Mouse (Mus musculus) cerebellum, adult 8-10 months (tissue): ENCODE measurements at regions not wholly inside any gene's neighbourhood (a gene's known extent, or its start where the extent isn't known, plus 50 kb on each side); places are given as distances from the start of the nearest gene placed in this dataset.
"Not testable (repeated sequence)": the region's sequence is repeated elsewhere in the genome, so short reads cannot be mapped to it uniquely, and the experiment has no call there.

ENCODE experiments used
- DNase-seq: peaks from one replicate; pipeline ENCODE4 v3.0.0; 2022

DNA sequence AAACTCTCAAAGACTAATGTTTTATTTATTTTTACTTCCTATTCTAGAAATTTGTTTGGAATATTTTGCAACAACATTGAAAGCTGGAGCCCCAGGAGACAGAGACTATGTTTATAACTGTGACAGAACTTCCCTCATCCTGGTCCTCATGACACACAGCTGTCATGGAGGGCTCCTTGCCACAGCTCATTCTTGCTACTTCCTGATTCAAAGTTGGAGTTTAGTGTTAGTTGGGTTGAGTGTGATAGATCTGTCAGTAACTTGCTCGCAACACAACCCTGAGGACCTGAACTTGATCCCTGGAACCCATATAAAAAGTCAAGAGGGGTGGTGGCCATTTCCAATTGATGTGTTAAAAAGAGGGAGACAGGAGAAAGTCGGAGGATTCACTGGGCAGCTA, 328.3 kb upstream of the Nox3 start:
- DNase-seq = no peak

DNA sequence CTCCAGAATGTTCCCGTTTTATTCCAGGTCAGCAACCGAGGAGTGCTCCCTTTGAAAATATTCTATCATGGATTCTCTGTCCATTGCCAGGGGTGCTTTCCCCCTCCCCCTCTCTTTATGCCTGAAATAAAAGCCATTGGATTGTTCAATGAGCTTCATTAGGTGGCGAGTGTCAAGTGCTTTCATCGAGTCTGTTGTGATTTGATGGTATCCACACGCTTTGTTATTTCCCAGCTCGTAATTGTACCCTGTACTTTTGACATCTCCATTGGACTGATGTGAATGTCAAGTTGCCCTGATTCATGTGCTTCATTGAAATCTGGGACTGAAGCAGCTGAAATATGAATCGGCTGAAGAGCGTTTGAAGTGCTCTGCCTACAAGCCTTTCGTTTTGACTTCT, 333.1 kb upstream of the Nox3 start:
- DNase-seq = no peak

DNA sequence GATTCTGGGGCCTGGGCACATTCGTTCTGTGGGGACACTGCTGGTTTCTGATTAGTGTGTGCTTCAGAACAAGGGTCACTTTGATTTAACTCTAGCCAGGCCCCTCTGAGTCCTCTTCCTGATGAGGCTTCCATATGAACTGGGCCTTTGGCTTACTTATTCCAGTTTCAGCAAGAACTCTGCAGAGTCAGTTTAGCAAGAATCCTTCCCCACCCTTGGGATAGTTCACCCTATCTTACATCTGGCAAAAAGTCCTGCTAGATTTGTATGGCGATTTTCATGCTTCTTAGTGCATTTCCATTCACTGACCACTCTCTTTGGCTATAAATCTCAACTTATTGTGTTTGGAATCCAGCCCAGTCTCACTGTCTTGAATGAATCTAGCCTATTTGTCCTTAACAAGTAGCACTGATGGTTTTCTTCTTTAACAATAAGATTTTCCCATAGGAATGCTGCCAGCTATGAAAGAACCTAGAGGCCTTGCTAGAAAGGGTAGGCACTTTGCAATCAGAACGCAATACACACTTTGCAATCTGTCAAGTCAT, 338.8 kb upstream of the Nox3 start:
- DNase-seq = no peak

DNA sequence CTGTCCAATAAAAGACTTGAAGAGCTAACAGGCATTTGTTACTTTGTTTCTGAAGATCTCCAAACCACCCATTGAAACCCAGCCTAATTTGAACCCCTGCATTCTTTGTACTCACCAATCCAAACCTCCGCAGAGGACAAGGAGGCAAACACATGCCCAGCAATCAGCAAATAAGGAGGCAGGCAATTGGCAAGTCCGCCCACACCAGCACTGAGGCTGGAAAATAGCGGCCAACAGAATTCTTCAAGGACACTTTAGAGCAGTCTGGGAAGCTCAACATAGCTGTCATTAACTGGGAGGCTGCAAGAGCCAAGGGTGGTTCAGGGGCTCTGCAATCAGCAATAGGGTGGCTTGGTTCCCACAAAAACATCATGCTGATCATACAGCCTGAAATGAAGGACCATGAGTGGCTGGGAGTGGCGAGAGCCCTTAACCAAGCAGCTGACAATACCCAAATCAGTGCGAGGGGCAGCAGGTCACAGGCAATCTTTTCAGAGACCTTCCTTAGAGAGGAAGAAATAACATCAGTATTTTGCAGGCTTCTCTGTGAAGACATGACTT, 344.1 kb upstream of the Nox3 start:
- DNase-seq = no peak

DNA sequence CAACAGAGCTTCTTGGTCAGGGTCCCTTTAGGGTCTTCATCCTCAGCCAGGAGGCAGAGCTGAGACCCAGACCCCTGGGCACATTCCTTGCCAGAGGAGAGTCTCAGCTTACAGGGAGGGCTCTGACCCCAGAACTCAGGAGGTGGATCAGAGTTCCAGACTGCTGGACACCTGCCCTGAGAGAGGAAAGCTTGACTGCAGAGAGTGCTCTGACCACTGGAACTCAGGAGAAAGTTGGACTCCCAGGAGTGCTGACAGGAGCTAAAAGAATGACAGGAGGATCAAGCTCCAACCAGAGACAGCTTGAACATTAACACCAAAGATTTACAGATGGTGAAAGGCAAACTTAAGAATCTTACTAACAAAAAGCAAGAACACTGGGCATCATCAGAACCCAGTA, 364.1 kb upstream of the Nox3 start:
- not testable (repeated sequence) for DNase-seq

DNA sequence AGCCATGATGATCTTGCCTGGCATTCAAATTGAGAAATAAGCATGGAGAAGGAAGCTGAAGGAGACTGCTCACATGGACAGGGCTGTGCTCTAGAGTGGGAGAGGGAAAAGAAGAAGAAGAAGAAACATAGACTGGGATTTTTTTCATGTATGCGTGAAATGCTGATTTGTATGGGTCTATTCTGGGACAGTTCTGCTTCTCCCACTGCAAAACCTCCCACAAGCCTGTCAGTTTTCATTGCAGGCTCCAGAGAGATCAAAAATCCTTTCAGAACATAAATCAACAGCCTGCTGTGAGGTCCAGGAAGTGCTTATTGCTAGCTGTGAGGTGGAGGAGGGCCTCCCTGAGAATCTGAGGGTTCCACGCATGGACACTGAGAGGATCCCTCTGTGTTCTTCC, 377.3 kb upstream of the Nox3 start:
- no peak for DNase-seq

DNA sequence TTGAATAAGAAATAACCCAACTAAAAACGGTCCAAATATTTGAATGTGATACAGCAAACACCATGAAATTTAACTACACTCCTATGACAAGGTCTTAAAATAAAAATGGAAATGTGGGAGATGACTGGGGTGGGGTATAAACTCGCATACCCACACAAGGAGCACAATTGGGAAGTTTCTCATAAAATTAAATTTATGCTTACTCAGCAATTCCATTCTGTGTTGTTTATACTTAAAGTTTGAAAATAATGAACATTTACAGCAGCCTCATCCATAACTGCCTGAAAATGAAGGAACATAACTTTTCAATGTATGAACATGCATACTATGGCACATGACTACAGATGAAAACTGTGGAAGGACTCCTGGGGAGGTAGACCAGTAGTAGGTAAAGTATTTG, 384.5 kb upstream of the Nox3 start:
- no peak for DNase-seq

DNA sequence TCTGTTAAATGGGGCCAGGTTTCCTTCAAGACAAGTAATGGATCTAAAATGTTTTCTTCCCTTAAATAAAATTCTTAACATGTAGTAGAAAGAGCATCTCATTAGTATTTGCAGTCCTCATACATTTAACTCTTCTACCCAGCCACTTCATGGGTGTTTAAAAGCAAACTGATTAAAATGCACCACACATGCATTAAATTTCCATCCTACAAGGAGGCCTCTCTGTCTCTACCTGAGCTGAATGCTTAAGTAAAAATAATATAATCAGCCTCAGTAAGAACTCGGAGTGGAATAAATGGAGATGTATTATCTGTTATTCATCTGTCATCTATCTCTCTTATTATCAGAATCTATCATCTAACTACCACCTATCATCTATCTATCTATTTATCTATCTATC, 398.6 kb upstream of the Nox3 start:
- no peak for DNase-seq

DNA sequence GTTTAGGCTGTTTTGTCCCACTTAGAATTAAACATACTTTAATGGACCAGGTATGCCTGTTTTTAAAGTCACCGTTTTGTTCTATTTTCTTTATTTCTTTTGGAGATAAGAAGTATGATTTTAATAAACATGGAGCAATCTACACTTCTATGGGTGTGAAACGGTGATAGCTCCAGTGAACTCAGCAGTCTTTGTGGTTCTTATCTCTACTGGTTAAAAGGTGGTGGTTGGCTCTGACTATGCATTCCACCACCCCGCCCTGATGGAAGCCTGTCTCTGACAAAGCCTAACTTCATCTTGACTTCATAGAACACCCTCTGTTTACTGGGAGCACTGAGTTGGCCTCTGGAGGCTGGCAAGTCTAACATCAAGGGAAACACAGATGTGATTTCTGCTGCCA, 407.3 kb upstream of the Nox3 start:
- no peak for DNase-seq

DNA sequence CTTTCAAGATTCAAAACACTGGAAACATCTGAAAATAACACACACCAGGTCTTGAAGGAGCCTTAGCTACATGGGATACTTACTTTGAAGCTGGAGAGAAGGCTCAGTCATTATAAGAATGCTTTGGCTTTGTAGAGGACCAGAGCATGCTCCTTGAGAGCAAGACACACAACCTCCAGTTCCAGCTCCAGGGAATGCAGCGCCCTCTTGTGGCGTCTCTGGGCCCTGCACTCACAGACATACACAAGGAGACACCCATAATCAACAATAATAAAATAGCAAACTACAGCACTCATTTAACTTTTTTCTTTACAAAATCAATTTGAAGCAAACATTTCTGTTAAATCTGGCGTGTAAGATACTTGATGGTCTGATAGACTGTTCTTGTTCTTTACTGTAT, 413.2 kb upstream of the Nox3 start:
- no peak for DNase-seq

DNA sequence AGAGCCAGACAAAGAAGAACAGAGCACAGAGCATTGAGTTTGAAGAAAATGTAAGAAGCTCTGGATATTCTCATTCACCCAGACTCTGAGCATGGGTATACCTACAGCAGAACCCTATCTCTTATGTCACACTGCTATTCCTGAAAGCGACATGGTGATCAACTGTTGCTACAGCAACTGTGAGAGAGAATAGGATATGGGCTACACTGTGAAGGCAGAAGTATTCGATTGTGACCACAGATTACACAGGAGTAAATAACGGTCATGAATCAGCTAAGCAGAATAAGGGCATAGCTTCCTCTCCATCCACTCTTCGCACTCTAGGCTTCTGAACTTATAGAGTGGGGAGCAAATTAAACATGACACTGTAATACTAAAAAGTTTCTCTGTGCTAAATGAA, 417.0 kb upstream of the Nox3 start:
- DNase-seq = no peak

DNA sequence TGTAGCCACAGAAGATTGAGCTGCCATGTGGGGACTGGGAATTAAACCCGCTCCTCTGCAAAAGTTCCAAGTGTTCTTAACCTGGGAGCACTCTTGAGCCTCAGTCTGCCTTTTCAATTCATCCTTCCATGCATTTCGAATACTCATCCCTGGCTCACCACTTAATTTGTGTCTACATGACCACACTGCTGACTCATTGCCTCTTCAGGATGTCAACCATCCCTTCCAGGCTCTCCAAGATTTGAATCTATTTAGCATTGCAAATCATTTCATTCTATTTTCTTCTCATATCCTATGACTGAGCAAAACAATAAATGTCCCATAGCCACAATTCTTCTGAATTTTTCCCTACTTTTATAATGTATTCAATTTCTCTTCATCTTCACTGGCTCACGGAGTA, 420.4 kb upstream of the Nox3 start:
- DNase-seq = no peak

DNA sequence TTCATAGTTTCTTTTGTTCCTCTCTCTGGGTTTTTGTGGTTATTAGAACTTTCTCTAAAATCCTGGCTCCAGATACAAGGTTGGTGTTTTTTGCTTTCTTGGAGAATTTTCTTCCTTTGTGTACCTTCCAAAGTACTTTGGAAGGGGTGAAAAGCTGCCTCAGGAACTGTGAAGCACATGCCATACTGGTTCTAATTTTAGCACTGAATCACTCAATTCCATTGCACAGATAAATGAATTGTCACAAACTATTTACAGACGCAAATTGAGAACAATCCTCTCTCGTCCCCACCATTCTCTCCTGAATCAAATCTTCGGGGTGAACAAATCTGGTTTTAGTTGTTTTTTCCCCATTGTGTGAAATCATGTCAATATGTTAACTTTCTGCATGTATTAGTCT, 437.6 kb upstream of the Nox3 start:
- DNase-seq = no peak

DNA sequence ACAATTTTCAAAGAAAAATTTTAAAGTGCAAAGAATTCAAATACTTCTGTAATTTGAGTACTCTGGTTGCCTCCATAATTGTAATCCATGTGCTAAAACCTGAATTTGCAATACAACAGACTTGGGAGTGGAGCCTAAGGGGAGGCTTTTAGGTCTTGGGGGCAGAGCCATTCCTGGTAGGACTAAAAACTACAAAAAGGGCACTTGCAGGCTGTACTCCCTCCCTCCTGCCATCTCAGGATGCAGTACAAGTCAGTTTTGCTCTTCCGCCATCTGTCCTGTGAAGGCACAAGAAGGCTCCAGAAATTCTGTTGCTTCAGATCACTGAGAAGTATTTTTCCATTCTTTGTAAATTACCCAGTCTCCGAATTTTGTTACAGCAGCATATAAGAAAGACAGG, 467.4 kb upstream of the Nox3 start:
- no peak for DNase-seq

DNA sequence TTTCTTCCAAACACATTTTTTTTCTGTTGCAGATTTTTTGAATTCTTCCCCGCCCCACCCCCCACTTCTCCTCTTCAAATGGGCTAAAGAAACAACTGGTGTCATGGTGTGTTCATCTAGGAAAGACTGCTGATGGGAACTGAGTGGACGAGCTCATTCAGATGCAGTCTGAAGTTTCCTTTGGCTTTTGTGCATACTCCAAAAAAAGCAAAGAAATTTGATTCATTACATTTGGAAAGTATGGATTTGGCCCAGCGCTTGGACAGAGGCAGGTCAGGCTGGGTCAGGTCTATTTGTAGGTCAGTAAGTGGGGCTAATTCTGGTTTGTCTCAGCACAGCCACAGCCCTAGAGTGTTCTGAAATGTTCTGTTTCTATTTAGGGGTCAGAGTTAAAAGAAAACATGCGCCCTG, 477.9 kb upstream of the Nox3 start:
- no peak for DNase-seq

DNA sequence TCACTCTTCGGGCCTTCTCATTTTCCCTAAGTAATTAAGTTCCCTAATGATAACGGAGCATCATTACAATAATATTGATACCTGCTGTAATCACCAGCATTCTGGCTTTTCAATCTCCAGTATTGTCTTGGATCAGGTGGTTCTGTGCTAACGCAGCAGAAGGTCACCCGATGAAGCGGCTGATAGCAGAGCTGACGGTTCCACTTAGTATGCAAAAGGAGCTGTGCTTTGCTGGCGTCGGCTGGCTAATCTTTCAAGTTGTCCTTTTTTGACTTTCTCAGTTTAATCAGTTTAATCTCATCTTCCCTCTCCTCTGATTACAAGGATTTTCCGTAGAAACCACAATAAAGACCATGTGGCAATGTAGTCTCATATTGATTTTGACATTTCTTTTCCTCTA, 478.9 kb upstream of the Nox3 start:
- no peak for DNase-seq

DNA sequence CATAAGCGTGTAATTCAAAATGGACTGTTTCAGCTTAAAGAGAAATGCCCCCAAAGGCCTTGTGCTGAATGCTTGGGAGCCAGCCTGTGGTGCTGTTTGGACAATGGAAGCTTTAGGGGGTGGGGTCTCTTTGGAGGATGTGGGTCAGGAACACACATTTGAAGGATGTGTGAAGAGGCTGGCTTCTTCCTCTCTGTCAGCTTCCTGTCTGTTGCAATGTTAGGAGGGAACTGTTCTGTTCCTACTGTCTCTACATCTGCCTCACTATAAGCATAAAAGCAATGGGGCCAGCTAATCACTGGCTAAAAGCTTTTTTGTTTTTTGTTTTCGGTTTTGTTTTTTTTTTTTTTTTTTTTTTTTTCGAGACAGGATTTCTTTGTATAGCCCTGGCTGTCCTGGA, 480.5 kb upstream of the Nox3 start:
- no peak for DNase-seq

DNA sequence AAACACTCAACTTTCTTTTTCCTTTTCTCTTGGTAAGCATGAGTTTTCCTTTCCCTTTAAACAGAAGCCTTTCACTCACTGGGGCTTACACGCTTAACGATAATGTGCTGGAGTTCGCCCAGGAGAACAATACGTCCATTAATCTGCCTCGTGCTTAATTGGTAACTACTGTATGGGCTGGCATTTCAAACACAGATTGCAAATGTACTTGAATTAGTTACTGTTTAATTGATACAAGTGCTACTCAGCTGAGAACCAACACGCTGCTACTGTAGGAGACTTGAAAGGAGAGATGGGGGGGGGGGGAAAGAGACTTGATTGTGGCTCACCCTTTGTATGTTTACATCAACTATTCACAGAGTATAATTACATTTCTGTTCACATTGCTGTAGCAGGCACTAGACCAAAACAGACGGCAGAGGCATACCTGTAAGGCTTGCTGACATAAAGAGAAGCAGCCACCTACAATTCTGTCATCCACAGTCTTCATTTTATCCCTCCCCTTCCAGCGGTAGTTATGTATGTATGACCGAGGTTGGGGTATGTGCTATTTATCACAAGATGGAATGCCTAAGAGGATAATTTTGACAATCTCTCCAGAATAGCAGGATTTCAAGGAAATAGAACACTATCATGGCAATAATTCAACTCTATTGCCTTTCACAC, 481.6 kb upstream of the Nox3 start:
- DNase-seq = no peak

DNA sequence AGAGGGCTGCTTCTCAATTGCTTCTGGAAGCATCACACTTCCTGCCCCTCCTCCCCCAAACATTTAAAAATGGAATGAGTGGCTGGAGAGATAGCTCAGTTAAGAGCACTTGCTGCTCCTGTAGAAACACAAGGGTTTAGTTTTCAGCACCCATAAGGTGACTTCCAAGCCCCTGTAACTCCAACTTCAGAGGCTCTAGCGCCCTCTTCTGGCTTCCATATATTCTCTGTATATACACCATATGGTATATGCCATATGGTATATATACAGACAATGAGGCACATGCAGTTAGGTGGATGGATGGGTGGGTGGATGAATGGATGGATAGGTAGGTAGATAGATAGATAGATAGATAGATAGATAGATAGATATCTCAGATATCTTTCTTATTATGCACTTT, 483.2 kb upstream of the Nox3 start:
- DNase-seq = no peak

DNA sequence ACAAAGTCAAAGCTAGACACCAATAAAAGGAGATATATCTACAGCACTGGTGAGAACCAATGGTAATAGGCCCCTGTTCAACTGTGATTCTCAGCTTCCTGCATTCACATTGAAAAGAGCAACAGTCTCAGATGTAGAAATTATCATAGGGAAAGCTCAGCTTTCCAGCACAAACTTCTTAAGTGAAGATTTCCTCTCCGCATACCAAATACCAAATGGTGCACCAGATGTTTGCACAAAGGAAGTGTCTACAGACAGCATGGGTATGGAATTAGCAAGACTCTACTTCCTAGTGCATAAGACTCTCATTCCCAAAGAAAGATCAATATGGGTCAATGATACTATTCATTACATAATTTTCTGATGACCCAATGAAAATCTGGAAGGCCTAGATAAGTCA, 486.0 kb upstream of the Nox3 start:
- DNase-seq = no peak

DNA sequence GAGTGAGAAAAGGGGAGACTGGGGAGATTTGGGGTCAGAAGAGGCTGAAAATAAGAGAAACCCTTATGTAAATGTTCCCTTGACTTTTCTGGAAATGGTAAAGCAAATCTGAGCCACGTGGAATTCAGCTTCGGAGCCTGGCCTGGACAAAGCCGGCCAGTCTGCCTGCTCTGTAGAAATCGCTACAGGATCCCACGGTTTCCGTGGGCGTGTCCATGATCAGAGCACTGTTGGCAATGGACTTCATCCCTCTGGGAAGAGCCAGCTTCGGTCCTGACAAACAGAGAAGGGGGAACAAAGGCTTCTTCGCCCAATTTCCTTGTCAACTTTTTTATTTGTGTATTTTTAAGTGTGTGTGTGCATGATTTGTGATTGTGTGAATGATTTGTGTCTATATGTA, 490.7 kb upstream of the Nox3 start:
- DNase-seq = no peak

DNA sequence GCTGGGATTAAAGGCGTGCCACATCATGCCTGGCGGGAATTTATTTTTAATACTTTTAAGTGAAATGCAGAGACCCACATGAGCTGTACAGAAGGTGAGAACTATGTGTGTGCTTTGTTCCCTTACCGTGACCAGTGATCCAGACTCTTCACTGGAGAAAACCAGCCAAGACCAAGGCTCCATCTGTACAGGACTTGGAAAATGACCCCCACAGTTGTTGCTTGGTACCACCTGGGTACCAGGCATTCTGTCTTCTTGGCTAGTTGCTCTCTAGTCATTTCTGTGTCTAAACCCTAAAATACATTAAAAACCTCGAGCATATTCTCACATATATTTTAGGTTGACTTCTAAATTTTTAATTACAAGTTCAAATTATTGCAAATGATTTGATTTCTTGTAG, 491.5 kb upstream of the Nox3 start:
- no peak for DNase-seq

DNA sequence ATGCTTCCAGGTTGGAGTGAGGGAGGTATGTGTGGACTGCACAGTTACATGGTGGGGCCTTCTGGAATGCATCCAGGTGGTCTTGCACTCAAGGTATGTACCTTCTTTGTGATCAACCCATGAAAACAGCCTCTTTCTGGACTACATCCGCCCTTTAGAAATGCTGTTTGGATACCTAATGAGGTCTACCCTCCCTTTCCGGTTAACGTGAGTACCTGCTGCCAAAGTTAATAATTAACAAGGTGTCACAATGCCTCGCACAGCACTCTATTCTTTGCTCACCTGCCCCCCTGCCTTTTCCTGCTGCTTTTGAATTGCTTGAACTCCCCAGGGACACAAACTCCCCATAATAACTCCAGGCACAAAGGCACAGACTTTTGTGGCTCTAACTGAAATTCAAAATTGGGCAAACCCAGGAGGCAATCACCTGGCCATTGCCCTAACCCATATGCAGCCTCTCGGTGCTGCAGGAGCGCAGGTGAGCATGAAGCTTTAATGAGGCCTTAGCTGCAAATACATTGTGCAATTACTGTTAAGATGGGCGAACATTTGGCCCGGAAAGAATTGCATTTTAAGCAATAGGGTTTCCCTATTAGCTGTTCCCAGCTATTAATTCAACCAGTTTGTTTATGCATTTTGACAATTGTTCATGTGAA, 500.9 kb upstream of the Nox3 start:
- DNase-seq = no peak

DNA sequence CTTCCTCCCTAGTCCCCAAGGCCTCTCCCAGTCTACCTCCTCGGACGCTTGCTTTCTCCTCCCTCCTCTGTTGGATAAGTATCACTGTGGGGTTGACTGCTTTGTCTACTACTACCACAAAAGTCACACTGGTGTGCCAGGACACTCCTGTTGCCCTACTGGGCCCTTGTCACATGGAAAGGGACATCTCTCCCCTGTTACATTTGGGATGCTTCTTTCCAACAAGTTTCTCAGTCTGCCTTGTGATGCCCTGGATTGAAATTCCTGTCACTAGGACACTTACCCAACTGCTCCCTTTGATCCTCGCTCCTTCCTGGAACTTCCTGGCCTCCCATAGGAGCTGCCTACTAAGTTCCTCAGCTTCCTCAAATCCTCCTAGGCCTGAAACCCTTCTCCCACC, 501.9 kb upstream of the Nox3 start:
- DNase-seq = no peak

DNA sequence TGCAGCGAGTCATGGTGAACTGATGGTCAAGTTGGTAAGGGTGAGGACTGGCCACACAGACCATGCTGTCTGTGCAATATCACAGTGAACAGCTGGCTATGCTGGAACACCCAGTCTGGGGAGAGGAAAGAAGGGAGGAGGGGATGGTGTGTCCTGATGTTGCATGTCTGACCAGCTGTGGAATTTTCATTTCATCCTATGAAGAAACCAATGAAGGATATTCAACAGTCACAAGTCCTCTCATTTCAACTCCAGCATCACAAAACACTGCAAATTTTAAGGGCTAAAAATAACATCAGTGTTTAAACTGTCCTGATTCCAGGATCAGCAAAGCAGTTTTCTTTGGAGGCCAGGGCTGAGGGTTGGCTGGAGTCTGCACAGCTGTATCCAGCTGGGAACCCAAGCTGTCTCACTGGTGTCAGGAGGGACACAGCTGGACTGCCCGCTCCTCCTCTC, 503.7 kb upstream of the Nox3 start:
- DNase-seq = no peak
